Mouse (Mus musculus) lung, embryonic 15.5 days (tissue): ENCODE results near the gene Slc24a2. TPM values are rescaled to one million over a fixed set of nuclear protein-coding genes. Genes with fewer than 3 reads are reported as not detected.

Source experiments
- ATAC-seq: fragments of 200-750 bp; cut with Nextera tagmentation; 2 replicates; pipeline ENCODE4 v1.8.0; 2017; ENCODE audit warnings: moderate number of reproducible peaks, borderline replicate concordance; ENCODE audit not compliant: low FRiP score, low TSS enrichment; ENCODE audit errors: extremely low read depth
- H3K27ac ChIP-seq: fragments of 300-500 bp; sonication (generic); 2 replicates; pipeline ENCODE4 v1.5.1; 2015; ENCODE audit warnings: moderate library complexity, mild to moderate bottlenecking, inconsistent platforms
- H3K27me3 ChIP-seq: fragments of 300-500 bp; sonication (generic); 2 replicates; pipeline ENCODE4 v1.6.1; 2015; ENCODE audit warnings: inconsistent platforms
- H3K36me3 ChIP-seq: fragments of 300-500 bp; sonication (generic); 2 replicates; pipeline ENCODE4 v1.6.1; 2015; ENCODE audit warnings: inconsistent platforms
- H3K4me1 ChIP-seq: fragments of 300-500 bp; sonication (generic); 2 replicates; pipeline ENCODE4 v1.6.1; 2015; ENCODE audit warnings: inconsistent platforms
- H3K4me2 ChIP-seq: fragments of 300-500 bp; sonication (generic); 2 replicates; pipeline ENCODE4 v1.6.1; 2015; ENCODE audit warnings: inconsistent platforms, mild to moderate bottlenecking, moderate library complexity
- H3K4me3 ChIP-seq: fragments of 300-500 bp; sonication (generic); 2 replicates; pipeline ENCODE4 v1.5.1; 2015; ENCODE audit warnings: mild to moderate bottlenecking, inconsistent platforms
- H3K9ac ChIP-seq: fragments of 300-500 bp; sonication (generic); 2 replicates; pipeline ENCODE4 v1.6.1; 2015; ENCODE audit warnings: inconsistent platforms
- H3K9me3 ChIP-seq: fragments of 300-500 bp; sonication (generic); 2 replicates; pipeline ENCODE4 v1.6.1; 2016; ENCODE audit warnings: inconsistent platforms
- WGBS: fragments of 180-500 bp; shearing (Covaris S2); methylation state at CpG from one replicate; pipeline ENCODE4 v1.1.7; 2015; 5-methylcytosine and 5-hydroxymethylcytosine counted together
- polyA plus RNA-seq: library from polyadenylated mRNA; unstranded; fragments of >200 nt; fragmentation: Nextera tagmentation; extraction: Ambion mirVana; gene quantifications from 2 replicates; pipeline ENCODE4 v1.2.1, GENCODE M21; 2015

Slc24a2 gene
- polyA plus RNA-seq, 1 experiment from 2014 or later, result 0.34 TPM

GRCm38 (mm10) chr4:87109331-87110059 lies 120.8 kb downstream of the Slc24a2 start:
- no peak overlapping the region for H3K4me2 ChIP-seq
- H3K27ac ChIP-seq, result no peak overlapping the region
- H3K4me1 ChIP-seq, result no peaks in the 10 kb centered on the region
- H3K4me3 ChIP-seq, result no peak overlapping the region
- no peaks in the 10 kb centered on the region for H3K27me3 ChIP-seq
- ATAC-seq, result no peak
- WGBS, result 80% methylated on average over 8 of the region's 8 CpGs
- no peak overlapping the region for H3K9ac ChIP-seq
- no peaks in the 10 kb centered on the region for H3K36me3 ChIP-seq
- H3K9me3 ChIP-seq, result no peaks in the 10 kb centered on the region

- no peak overlapping the region for H3K27ac ChIP-seq
- no peaks in the 10 kb centered on the region for H3K36me3 ChIP-seq
- 57% methylated on average over 5 of the region's 5 CpGs for WGBS
- H3K27me3 ChIP-seq, result no peaks in the 10 kb centered on the region
- no peaks in the 10 kb centered on the region for H3K4me1 ChIP-seq
- H3K9me3 ChIP-seq, result no peaks in the 10 kb centered on the region
- H3K4me2 ChIP-seq, result no peak overlapping the region
- no peak overlapping the region for H3K9ac ChIP-seq
- ATAC-seq, result no peak
- H3K4me3 ChIP-seq, result no peak overlapping the region
Measured at GRCm38 (mm10) chr4:87100936-87101335, 129.3 kb downstream of the Slc24a2 start.

GRCm38 (mm10) chr4:87096186-87096585 lies 134.1 kb downstream of the Slc24a2 start:
- Histone ChIP-seq H3K9ac (no peak overlapping the region), H3K27ac (no peak overlapping the region), H3K27me3 (no peaks in the 10 kb centered on the region), H3K4me3 (no peak overlapping the region), H3K4me1 (no peaks in the 10 kb centered on the region), H3K36me3 (no peaks in the 10 kb centered on the region), H3K4me2 (no peak overlapping the region), H3K9me3 (no peaks in the 10 kb centered on the region)
- WGBS, result 78% methylated on average over 5 of the region's 5 CpGs
- no peak for ATAC-seq

- Histone ChIP-seq H3K27ac (no peak overlapping the region), H3K4me3 (no peak overlapping the region), H3K9me3 (no peaks in the 10 kb centered on the region), H3K27me3 (no peaks in the 10 kb centered on the region), H3K9ac (no peak overlapping the region), H3K4me1 (no peaks in the 10 kb centered on the region), H3K4me2 (no peak overlapping the region), H3K36me3 (no peaks in the 10 kb centered on the region)
- ATAC-seq, result no peak
- 60% methylated on average over 3 of the region's 3 CpGs for WGBS
Measured at GRCm38 (mm10) chr4:87093612-87094011, 136.7 kb downstream of the Slc24a2 start.

GRCm38 (mm10) chr4:87090841-87091240 lies 139.4 kb downstream of the Slc24a2 start:
- Histone ChIP-seq H3K27ac (no peak overlapping the region), H3K36me3 (no peaks in the 10 kb centered on the region), H3K4me2 (no peak overlapping the region), H3K9ac (no peak overlapping the region), H3K9me3 (no peaks in the 10 kb centered on the region), H3K27me3 (no peaks in the 10 kb centered on the region), H3K4me3 (no peak overlapping the region), H3K4me1 (no peaks in the 10 kb centered on the region)
- ATAC-seq, result no peak

GRCm38 (mm10) chr4:87088713-87089112 lies 141.6 kb downstream of the Slc24a2 start:
- no peaks in the 10 kb centered on the region for H3K4me1 ChIP-seq
- WGBS, result 62% methylated on average over 6 of the region's 6 CpGs

GRCm38 (mm10) chr4:87087597-87087996 lies 142.7 kb downstream of the Slc24a2 start:
- Histone ChIP-seq H3K27ac (no peak overlapping the region), H3K4me2 (no peak overlapping the region), H3K9ac (no peak overlapping the region), H3K36me3 (no peaks in the 10 kb centered on the region), H3K4me3 (no peak overlapping the region), H3K27me3 (no peaks in the 10 kb centered on the region), H3K9me3 (no peaks in the 10 kb centered on the region), H3K4me1 (no peaks in the 10 kb centered on the region)
- 64% methylated on average over 5 of the region's 5 CpGs for WGBS
- ATAC-seq, result no peak

More at GRCm38 (mm10) chr4:87088713-87089112, 141.6 kb downstream of the Slc24a2 start:
- ATAC-seq, result no peak
- Histone ChIP-seq H3K27me3 (no peaks in the 10 kb centered on the region), H3K4me2 (no peak overlapping the region), H3K4me3 (no peak overlapping the region), H3K36me3 (no peaks in the 10 kb centered on the region), H3K9me3 (no peaks in the 10 kb centered on the region), H3K9ac (no peak overlapping the region), H3K27ac (no peak overlapping the region)

GRCm38 (mm10) chr4:87086933-87087577 lies 143.2 kb downstream of the Slc24a2 start:
- Histone ChIP-seq H3K4me3 (no peak overlapping the region), H3K27me3 (no peaks in the 10 kb centered on the region), H3K4me2 (no peak overlapping the region), H3K27ac (no peak overlapping the region), H3K9me3 (no peaks in the 10 kb centered on the region), H3K4me1 (no peaks in the 10 kb centered on the region), H3K9ac (no peak overlapping the region), H3K36me3 (no peaks in the 10 kb centered on the region)
- 43% methylated on average over 11 of the region's 11 CpGs for WGBS
- ATAC-seq, result peak; percentile 74; the same call in 1 of the 2 replicates

- 78% methylated on average over 6 of the region's 6 CpGs for WGBS
- no peak overlapping the region for H3K4me2 ChIP-seq
- no peaks in the 10 kb centered on the region for H3K27me3 ChIP-seq
- H3K4me1 ChIP-seq, result no peaks in the 10 kb centered on the region
- ATAC-seq, result no peak
- H3K36me3 ChIP-seq, result no peaks in the 10 kb centered on the region
- H3K4me3 ChIP-seq, result no peak overlapping the region
- no peak overlapping the region for H3K27ac ChIP-seq
- no peak overlapping the region for H3K9ac ChIP-seq
- H3K9me3 ChIP-seq, result no peaks in the 10 kb centered on the region
Measured at GRCm38 (mm10) chr4:87081321-87081720, 149.0 kb downstream of the Slc24a2 start.

- no peaks in the 10 kb centered on the region for H3K4me1 ChIP-seq
- no peaks in the 10 kb centered on the region for H3K9me3 ChIP-seq
- H3K9ac ChIP-seq, result no peak overlapping the region
- no peaks in the 10 kb centered on the region for H3K27me3 ChIP-seq
- no peak overlapping the region for H3K4me2 ChIP-seq
- H3K27ac ChIP-seq, result no peak overlapping the region
- H3K4me3 ChIP-seq, result no peak overlapping the region
- no peaks in the 10 kb centered on the region for H3K36me3 ChIP-seq
- ATAC-seq, result no peak
- WGBS, result 64% methylated on average over 4 of the region's 4 CpGs
Measured at GRCm38 (mm10) chr4:87079305-87079704, 151.0 kb downstream of the Slc24a2 start.

- Histone ChIP-seq H3K9me3 (no peaks in the 10 kb centered on the region), H3K4me3 (no peak overlapping the region), H3K4me2 (no peak overlapping the region), H3K27me3 (no peaks in the 10 kb centered on the region), H3K4me1 (no peaks in the 10 kb centered on the region), H3K9ac (no peak overlapping the region), H3K36me3 (no peaks in the 10 kb centered on the region), H3K27ac (no peak overlapping the region)
- 46% methylated on average over 2 of the region's 2 CpGs for WGBS
- ATAC-seq, result no peak
Measured at GRCm38 (mm10) chr4:87078726-87079125, 151.6 kb downstream of the Slc24a2 start.

GRCm38 (mm10) chr4:87075761-87076160 lies 154.5 kb downstream of the Slc24a2 start:
- no peaks in the 10 kb centered on the region for H3K27me3 ChIP-seq
- no peak overlapping the region for H3K4me2 ChIP-seq
- no peak overlapping the region for H3K27ac ChIP-seq
- no peaks in the 10 kb centered on the region for H3K9me3 ChIP-seq
- H3K4me1 ChIP-seq, result no peaks in the 10 kb centered on the region
- WGBS, result 59% methylated on average over 3 of the region's 3 CpGs
- no peak for ATAC-seq
- H3K36me3 ChIP-seq, result no peaks in the 10 kb centered on the region
- no peak overlapping the region for H3K4me3 ChIP-seq
- H3K9ac ChIP-seq, result no peak overlapping the region
